Mouse (Mus musculus) midbrain, embryonic 13.5 days (tissue): ENCODE data around the gene Srsf3. TPM values are rescaled to one million over a fixed set of nuclear protein-coding genes. Genes with fewer than 3 reads are reported as not detected.
A peak's percentile ranks its signal among the peaks of the same experiment; 100 is the strongest.
"Not testable (repeated sequence)": the region's sequence is repeated elsewhere in the genome, so short reads cannot be mapped to it uniquely, and the experiment has no call there.

ENCODE experiments used
- ATAC-seq: fragments of 200-750 bp; cut with Nextera tagmentation; 2 replicates; pipeline ENCODE4 v1.8.0; 2017; ENCODE audit warnings: mild to moderate bottlenecking, moderate TSS enrichment, moderate library complexity
- H3K27ac ChIP-seq: fragments of 300-500 bp; sonication (generic); 2 replicates; pipeline ENCODE4 v1.5.1; 2015; ENCODE audit warnings: inconsistent platforms, mild to moderate bottlenecking, moderate library complexity
- H3K27me3 ChIP-seq: fragments of 300-500 bp; sonication (generic); 2 replicates; pipeline ENCODE4 v1.6.1; 2015; ENCODE audit warnings: mild to moderate bottlenecking, inconsistent platforms
- H3K36me3 ChIP-seq: fragments of 300-500 bp; sonication (generic); 2 replicates; pipeline ENCODE4 v1.6.1; 2015; ENCODE audit warnings: mild to moderate bottlenecking, inconsistent platforms
- H3K4me1 ChIP-seq: fragments of 300-500 bp; sonication (generic); replicated peaks from 2 replicates; pipeline ENCODE4 v1.6.1; 2015; ENCODE audit warnings: inconsistent platforms
- H3K4me2 ChIP-seq: fragments of 300-500 bp; sonication (generic); replicated peaks from 2 replicates; pipeline ENCODE4 v1.6.1; 2015; ENCODE audit warnings: moderate library complexity, mild to moderate bottlenecking, inconsistent platforms
- H3K4me3 ChIP-seq: fragments of 300-500 bp; sonication (generic); replicated peaks from 2 replicates; pipeline ENCODE4 v1.5.1; 2015; ENCODE audit warnings: mild to moderate bottlenecking, inconsistent platforms
- H3K9ac ChIP-seq: fragments of 300-500 bp; sonication (generic); replicated peaks from 2 replicates; pipeline ENCODE4 v1.6.1; 2015; ENCODE audit warnings: mild to moderate bottlenecking, inconsistent platforms
- H3K9me3 ChIP-seq: fragments of 300-500 bp; sonication (generic); 2 replicates; pipeline ENCODE4 v1.6.1; 2016; ENCODE audit warnings: mild to moderate bottlenecking, inconsistent platforms
- WGBS: fragments of 180-500 bp; shearing (Covaris S2); methylation state at CpG from one replicate; pipeline ENCODE4 v1.1.7; 2015; 5-methylcytosine and 5-hydroxymethylcytosine counted together
- polyA plus RNA-seq: library from polyadenylated mRNA; unstranded; fragments of >200 nt; fragmentation: Nextera tagmentation; extraction: Ambion mirVana; gene quantifications from 2 replicates; pipeline ENCODE4 v1.2.1, GENCODE M21; 2015

Srsf3 gene
- polyA plus RNA-seq, 1 experiment from 2014 or later, result 590 TPM

- Histone ChIP-seq H3K9ac (peak overlapping the region; percentile 94), H3K4me3 (peak overlapping the region; percentile 96), H3K9me3 (no peaks in the 10 kb centered on the region), H3K36me3 (peaks cover 29% of the 10 kb centered on the region), H3K4me2 (peak overlapping the region; percentile 97), H3K27me3 (no peaks in the 10 kb centered on the region), H3K4me1 (peaks cover 49% of the 10 kb centered on the region), H3K27ac (no peak overlapping the region)
- ATAC-seq, result no peak
These were observed 1.8 kb downstream of the Srsf3 start for GRCm38 (mm10) chr17:29034264-29034663.

- H3K27me3 ChIP-seq, result no peaks in the 10 kb centered on the region
- H3K4me1 ChIP-seq, result peaks cover 55% of the 10 kb centered on the region
- peaks cover 41% of the 10 kb centered on the region for H3K36me3 ChIP-seq
- H3K9me3 ChIP-seq, result no peaks in the 10 kb centered on the region
- no peak overlapping the region for H3K27ac ChIP-seq
- peak overlapping the region; percentile 97 for H3K4me2 ChIP-seq
- peak overlapping the region; percentile 96 for H3K4me3 ChIP-seq
- no peak overlapping the region for H3K9ac ChIP-seq
- ATAC-seq, result no peak
These were observed 3.1 kb downstream of the Srsf3 start for GRCm38 (mm10) chr17:29035506-29035905.

GRCm38 (mm10) chr17:29039351-29039750 is 6.9 kb downstream of the Srsf3 start:
- H3K36me3 ChIP-seq, result peaks cover 70% of the 10 kb centered on the region
- no peaks in the 10 kb centered on the region for H3K27me3 ChIP-seq
- H3K9ac ChIP-seq, result no peak overlapping the region
- peaks cover 48% of the 10 kb centered on the region for H3K4me1 ChIP-seq
- no peak overlapping the region for H3K4me3 ChIP-seq
- 72% methylated on average over 11 of the region's 11 CpGs for WGBS
- ATAC-seq, result no peak
- H3K4me2 ChIP-seq, result no peak overlapping the region
- no peak overlapping the region for H3K27ac ChIP-seq
- no peaks in the 10 kb centered on the region for H3K9me3 ChIP-seq

- not testable (repeated sequence) for H3K27ac ChIP-seq, H3K9me3 ChIP-seq, ATAC-seq, H3K27me3 ChIP-seq, H3K4me2 ChIP-seq, H3K9ac ChIP-seq, H3K4me3 ChIP-seq
- Histone ChIP-seq H3K36me3 (peaks cover 87% of the 10 kb centered on the region), H3K4me1 (peaks cover 30% of the 10 kb centered on the region)
- 89% methylated on average over 3 of the region's 3 CpGs for WGBS
These were observed 9.2 kb downstream of the Srsf3 start for GRCm38 (mm10) chr17:29041632-29042031.

GRCm38 (mm10) chr17:29042569-29042968 is 10.1 kb downstream of the Srsf3 start:
- no peaks in the 10 kb centered on the region for H3K27me3 ChIP-seq
- H3K4me3 ChIP-seq, result no peak overlapping the region
- ATAC-seq, result no peak
- no peak overlapping the region for H3K9ac ChIP-seq
- H3K4me2 ChIP-seq, result no peak overlapping the region
- peaks cover 21% of the 10 kb centered on the region for H3K4me1 ChIP-seq
- no peak overlapping the region for H3K27ac ChIP-seq
- H3K36me3 ChIP-seq, result peaks cover 87% of the 10 kb centered on the region
- no peaks in the 10 kb centered on the region for H3K9me3 ChIP-seq

- peaks cover 84% of the 10 kb centered on the region for H3K36me3 ChIP-seq
- 90% methylated on average over 3 of the region's 3 CpGs for whole genome bisulfite sequencing
These were observed 11.2 kb downstream of the Srsf3 start for GRCm38 (mm10) chr17:29043583-29043982.

GRCm38 (mm10) chr17:29044146-29044924 is 11.9 kb downstream of the Srsf3 start:
- no peak; the same call in 1 of the 2 replicates for ATAC-seq
- H3K9me3 ChIP-seq, result no peaks in the 10 kb centered on the region
- 84% methylated on average over 6 of the region's 6 CpGs for WGBS

More at GRCm38 (mm10) chr17:29043583-29043982, 11.2 kb downstream of the Srsf3 start:
- H3K4me1 ChIP-seq, result peaks cover 12% of the 10 kb centered on the region; the same call in 1 of the 2 replicates
- no peak overlapping the region for H3K4me3 ChIP-seq
- H3K9me3 ChIP-seq, result no peaks in the 10 kb centered on the region
- no peaks in the 10 kb centered on the region for H3K27me3 ChIP-seq
- ATAC-seq, result no peak
- no peak overlapping the region for H3K27ac ChIP-seq
- no peak overlapping the region for H3K4me2 ChIP-seq
- no peak overlapping the region for H3K9ac ChIP-seq

GRCm38 (mm10) chr17:29044925-29045319 is 12.5 kb downstream of the Srsf3 start:
- WGBS, result 60% methylated on average over 1 of the region's 1 CpGs
- Histone ChIP-seq H3K9ac (no peak overlapping the region), H3K4me3 (no peak overlapping the region), H3K27ac (no peak overlapping the region), H3K9me3 (no peaks in the 10 kb centered on the region), H3K4me1 (no peaks in the 10 kb centered on the region), H3K36me3 (peaks cover 71% of the 10 kb centered on the region), H3K27me3 (no peaks in the 10 kb centered on the region), H3K4me2 (no peak overlapping the region)
- ATAC-seq, result no peak

More at GRCm38 (mm10) chr17:29044146-29044924, 11.9 kb downstream of the Srsf3 start:
- Histone ChIP-seq H3K27ac (peak overlapping the region; percentile 17; the same call in 1 of the 2 replicates), H3K4me1 (0 out of 2 replicates have a peak, but pooled peaks cover 5% of the 10 kb centered on the region), H3K36me3 (peaks cover 77% of the 10 kb centered on the region), H3K4me2 (no peak overlapping the region), H3K9ac (no peak overlapping the region), H3K27me3 (no peaks in the 10 kb centered on the region), H3K4me3 (no peak overlapping the region)

GRCm38 (mm10) chr17:29045741-29046530 is 13.5 kb downstream of the Srsf3 start:
- H3K36me3 ChIP-seq, result peaks cover 62% of the 10 kb centered on the region
- H3K4me3 ChIP-seq, result no peak overlapping the region
- ATAC-seq, result peak; percentile 27; the same call in 1 of the 2 replicates
- WGBS, result 73% methylated on average over 12 of the region's 12 CpGs
- H3K9ac ChIP-seq, result no peak overlapping the region
- peak overlapping the region; percentile 41; the same call in 1 of the 2 replicates for H3K27ac ChIP-seq
- H3K27me3 ChIP-seq, result no peaks in the 10 kb centered on the region
- H3K9me3 ChIP-seq, result no peaks in the 10 kb centered on the region
- no peak overlapping the region for H3K4me2 ChIP-seq
- H3K4me1 ChIP-seq, result no peaks in the 10 kb centered on the region; the same call in 1 of the 2 replicates

GRCm38 (mm10) chr17:29046863-29047262 is 14.4 kb downstream of the Srsf3 start:
- H3K36me3 ChIP-seq, result peaks cover 56% of the 10 kb centered on the region
- no peak overlapping the region for H3K4me3 ChIP-seq
- WGBS, result 93% methylated on average over 3 of the region's 3 CpGs
- H3K4me2 ChIP-seq, result no peak overlapping the region
- ATAC-seq, result no peak
- no peak overlapping the region for H3K27ac ChIP-seq
- H3K4me1 ChIP-seq, result no peaks in the 10 kb centered on the region; the same call in 1 of the 2 replicates
- H3K9me3 ChIP-seq, result no peaks in the 10 kb centered on the region
- no peak overlapping the region for H3K9ac ChIP-seq
- no peaks in the 10 kb centered on the region for H3K27me3 ChIP-seq

GRCm38 (mm10) chr17:29047697-29048514 is 15.5 kb downstream of the Srsf3 start:
- no peak overlapping the region for H3K9ac ChIP-seq
- H3K27ac ChIP-seq, result no peak overlapping the region
- 56% methylated on average over 3 of the region's 3 CpGs for WGBS

More at GRCm38 (mm10) chr17:29047697-29048514, 15.5 kb downstream of the Srsf3 start:
- no peak for ATAC-seq
- no peak overlapping the region for H3K4me2 ChIP-seq
- H3K27me3 ChIP-seq, result no peaks in the 10 kb centered on the region
- no peaks in the 10 kb centered on the region; the same call in 1 of the 2 replicates for H3K4me1 ChIP-seq
- no peak overlapping the region for H3K4me3 ChIP-seq
- no peaks in the 10 kb centered on the region for H3K9me3 ChIP-seq
- peaks cover 49% of the 10 kb centered on the region for H3K36me3 ChIP-seq
